Mouse (Mus musculus): ENCODE data around the gene Abcb1a.

The Abcb1a gene

GRCm38 (mm10) chr5:8659911-8660737 is at the start of gene Abcb1a:
Abcb1a (plus strand) TSS chr5:8660077.
- peak in 1 of 2 experiments; percentile 60 for DNase-seq (ENCODE audit: low spot score in 2 of 2)

- DNase-seq (ENCODE audit: low spot score in 2 of 2), result peak in 1 of 2 experiments; percentile 19
These were observed 37.7 kb upstream of the Abcb1a start for GRCm38 (mm10) chr5:8622071-8622595.

GRCm38 (mm10) chr5:8622596-8623231 is 37.2 kb upstream of the Abcb1a start, which contains the start of gene Rundc3b:
Rundc3b (minus strand) TSS chr5:8622952.
- DNase-seq (ENCODE audit: low spot score in 2 of 2), result peak; percentile 75 to 78

GRCm38 (mm10) chr5:8632901-8633300 is 27.0 kb upstream of the Abcb1a start:
- no peak for DNase-seq (ENCODE audit: low spot score in 2 of 2)

- no peak for DNase-seq (ENCODE audit: low spot score in 2 of 2)
These were observed 25.3 kb upstream of the Abcb1a start for GRCm38 (mm10) chr5:8634489-8634975.

- no peak for DNase-seq (ENCODE audit: low spot score in 2 of 2)
These were observed 11.6 kb upstream of the Abcb1a start for GRCm38 (mm10) chr5:8648300-8648699.

- DNase-seq (ENCODE audit: low spot score in 2 of 2), result no peak
These were observed 11.1 kb upstream of the Abcb1a start for GRCm38 (mm10) chr5:8648774-8649173.

DNA sequence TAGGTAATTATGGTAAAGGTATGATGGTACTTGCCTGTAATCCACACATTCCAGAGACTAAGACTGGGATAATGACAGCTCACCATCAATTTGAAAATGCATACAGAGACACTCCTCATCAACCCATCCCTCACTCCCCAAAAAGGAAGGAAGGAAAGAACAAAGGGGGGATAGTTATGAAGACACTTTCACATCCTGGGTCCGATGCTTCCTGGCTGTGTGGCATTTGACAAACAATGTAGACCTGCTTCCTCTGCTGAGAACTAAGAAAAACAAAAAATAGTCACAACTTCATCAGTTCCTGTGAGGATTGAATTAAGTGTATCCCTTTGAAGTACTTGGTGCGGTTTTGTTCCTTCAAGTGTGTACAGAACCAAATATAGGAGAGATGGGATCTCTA is 7.8 kb upstream of the Abcb1a start:
- no peak for DNase-seq (ENCODE audit: low spot score in 2 of 2)

- no peak for DNase-seq (ENCODE audit: low spot score in 2 of 2)
These were observed 868 bp downstream of the Abcb1a start for GRCm38 (mm10) chr5:8660738-8661151.

DNA sequence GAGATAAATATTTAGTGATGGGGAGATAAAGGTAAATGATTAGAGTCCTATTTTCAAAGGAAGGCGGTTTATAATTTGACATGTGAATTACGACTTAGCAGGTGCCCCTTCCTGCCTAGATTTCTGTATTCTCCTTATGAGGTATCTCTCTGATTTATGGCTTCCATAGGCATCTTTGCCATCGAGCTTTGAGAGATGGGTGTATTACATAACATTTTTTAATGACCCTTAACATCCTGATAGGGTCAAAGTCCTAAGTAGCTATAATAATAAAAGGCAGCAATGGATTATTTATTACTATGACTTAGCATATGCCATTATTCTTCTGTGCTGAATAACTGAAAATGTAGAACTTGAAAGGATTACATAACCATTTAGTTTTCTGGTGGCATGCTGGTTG is 4.8 kb downstream of the Abcb1a start:
- DNase-seq (ENCODE audit: low spot score in 2 of 2), result no peak

DNA sequence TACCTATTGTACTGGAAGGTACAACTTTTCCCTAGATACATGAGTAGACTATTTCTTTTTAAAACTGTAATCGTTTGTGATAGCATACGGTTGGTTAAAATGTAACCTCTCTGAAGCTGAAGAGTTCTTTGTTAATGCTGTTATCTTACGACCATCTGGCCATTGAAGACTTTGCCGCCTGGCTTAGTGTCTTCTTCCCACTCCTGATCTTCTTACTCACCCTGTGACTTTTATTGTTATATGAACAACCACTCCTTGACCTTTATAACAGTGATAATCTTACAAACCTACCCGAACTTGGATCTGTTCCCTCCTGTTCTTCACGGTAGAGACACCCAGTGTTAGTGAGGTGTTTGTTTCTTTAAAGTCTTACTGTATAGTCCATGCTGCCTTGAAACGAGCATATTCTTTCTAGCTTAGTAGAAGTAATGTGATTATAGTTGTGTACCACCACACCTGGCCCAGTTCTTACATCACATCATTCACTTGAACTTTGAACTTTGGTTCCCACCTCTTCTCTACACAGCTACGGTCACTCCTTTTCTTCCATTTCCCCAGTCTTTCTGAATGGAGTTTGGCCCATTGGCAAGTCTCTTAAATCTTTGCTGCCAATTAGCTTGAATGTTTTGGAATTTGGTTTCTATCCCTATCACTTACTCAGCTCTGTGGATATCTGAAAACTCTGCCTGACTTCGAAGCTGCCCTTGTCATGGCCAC is 8.0 kb downstream of the Abcb1a start:
- no peak for DNase-seq (ENCODE audit: low spot score in 2 of 2)

DNA sequence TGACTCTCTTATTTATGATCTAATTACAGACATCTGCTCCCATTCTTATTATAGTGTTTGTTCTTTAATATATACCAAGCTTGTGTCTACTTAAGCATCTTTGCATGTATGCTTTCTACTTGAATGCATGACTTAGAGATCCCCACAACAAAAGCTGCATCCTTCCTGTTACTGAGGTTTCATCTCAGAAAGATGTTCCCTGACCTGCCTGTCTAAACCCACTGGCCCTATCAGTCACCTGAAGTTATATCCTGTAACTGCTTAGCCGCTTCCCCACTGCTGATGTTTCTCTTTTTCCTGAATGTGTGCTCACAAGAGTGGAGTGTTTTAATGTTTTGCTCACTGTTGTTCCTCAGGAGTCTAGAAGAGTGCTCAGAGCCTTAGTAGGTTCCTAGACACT is 9.7 kb downstream of the Abcb1a start:
- DNase-seq (ENCODE audit: low spot score in 2 of 2), result no peak

GRCm38 (mm10) chr5:8675262-8675951 is 15.5 kb downstream of the Abcb1a start:
- DNase-seq (ENCODE audit: low spot score in 2 of 2), result no peak

DNA sequence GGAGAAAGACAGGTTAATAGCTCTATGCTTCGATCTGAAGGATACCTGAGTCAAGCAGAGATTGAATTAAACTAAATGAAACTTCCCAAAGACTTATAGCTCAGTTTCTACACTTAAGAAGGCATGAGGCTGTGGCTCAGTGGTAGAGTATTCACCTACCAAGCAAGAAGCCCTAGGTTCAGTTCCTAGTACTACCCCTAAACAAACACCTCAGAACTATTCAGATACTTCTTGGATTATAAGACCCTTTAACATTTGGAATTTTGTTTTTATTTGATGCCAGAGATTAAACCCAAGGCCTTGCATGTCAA is 16.0 kb downstream of the Abcb1a start:
- no peak for DNase-seq (ENCODE audit: low spot score in 2 of 2)

GRCm38 (mm10) chr5:8681166-8681565 is 21.3 kb downstream of the Abcb1a start:
- DNase-seq (ENCODE audit: low spot score in 2 of 2), result no peak

DNA sequence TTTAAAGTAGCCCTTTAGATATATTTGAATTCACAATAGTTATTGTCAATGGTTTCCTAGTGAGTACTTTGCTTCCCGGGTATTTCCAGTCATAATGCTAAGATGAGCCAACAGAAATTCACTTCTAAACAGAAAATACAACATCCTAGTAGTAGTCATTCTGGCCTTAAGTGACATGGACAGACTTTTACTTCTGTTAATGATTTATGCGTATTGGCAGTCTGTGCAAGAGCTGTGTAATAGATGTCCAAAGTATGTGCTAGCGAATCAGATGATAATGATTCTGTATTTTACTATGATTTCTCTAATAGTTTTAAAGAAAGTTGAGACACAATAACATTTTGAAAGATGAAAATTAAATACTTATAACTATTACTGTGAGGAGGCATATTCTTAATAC is 23.8 kb downstream of the Abcb1a start:
- no peak for DNase-seq (ENCODE audit: low spot score in 2 of 2)

DNA sequence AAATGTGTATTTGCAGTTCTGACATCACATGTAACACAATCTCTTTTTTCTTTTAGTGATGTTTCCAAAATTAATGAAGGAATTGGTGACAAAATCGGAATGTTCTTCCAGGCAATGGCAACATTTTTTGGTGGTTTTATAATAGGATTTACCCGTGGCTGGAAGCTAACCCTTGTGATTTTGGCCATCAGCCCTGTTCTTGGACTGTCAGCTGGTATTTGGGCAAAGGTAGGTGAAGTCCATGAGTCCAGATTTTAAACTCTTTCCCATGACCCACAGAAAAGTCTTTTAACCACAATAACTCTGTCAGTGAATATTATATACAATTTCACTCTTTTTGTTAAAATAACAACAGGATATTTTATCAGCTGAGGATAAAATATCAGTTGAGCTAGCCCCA is 26.2 kb downstream of the Abcb1a start:
- no peak for DNase-seq (ENCODE audit: low spot score in 2 of 2)

GRCm38 (mm10) chr5:8687550-8687949 is 27.7 kb downstream of the Abcb1a start:
- DNase-seq (ENCODE audit: low spot score in 2 of 2), result no peak

GRCm38 (mm10) chr5:8716061-8716460 is 56.2 kb downstream of the Abcb1a start:
- no peak for DNase-seq (ENCODE audit: low spot score in 2 of 2)

DNA sequence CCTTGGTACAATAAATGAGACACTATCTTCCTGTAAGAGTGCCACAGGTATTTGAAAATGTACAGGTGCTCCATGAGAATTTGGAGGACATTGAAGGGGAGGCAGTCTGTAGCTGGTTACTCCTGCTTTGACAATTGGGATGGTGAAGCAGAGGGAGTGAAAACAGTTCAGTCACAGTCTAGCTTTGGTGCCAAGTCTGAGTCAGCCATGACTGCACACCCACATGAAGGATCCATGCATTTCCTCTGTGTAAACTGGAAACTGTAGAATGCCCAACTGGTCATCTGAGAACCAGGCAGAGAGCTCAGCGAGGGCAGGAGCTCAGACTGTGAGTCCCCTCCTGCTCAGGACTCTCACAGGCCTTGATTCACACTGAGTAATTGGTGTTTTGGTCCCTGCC is 59.7 kb downstream of the Abcb1a start:
- DNase-seq (ENCODE audit: low spot score in 2 of 2), result no peak

DNA sequence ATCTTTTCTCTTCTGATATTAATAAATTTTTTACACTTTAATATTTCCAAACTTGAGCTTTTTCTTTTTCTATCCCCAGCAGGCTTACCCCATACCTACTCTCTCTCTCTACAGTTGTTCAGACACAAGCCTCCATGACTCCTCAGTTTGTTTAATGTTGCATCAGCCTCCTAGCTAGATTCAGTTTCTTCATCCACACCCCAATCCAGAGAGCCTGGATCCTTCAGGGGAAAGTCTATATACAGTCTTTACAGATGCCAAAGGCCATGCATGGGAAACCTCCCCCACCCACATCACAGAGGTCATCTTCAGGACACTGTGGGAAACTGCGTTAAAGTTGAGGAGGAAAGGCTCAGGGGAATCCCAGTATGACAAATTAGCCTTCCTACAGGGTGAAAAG is 62.3 kb downstream of the Abcb1a start:
- no peak for DNase-seq (ENCODE audit: low spot score in 2 of 2)

DNA sequence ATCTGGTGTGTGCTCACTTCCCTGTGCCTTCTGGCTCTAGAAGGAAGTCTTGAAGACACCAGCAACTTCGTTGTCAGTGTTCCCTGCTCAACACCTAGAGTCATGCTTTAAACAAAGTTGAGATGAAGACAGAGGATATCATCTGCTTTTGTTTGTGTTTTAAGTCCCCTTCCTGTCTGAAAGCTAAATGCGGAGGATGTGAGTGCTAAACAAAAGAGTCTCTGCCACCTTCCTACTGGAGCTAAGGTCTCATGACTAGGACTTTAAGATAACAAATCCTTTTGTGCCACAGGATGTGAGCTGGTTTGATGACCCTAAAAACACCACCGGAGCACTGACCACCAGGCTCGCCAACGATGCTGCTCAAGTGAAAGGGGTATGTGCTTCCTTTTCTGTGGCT is 63.0 kb downstream of the Abcb1a start:
- no peak for DNase-seq (ENCODE audit: low spot score in 2 of 2)

Measured in urinary bladder, postnatal 4 days (tissue).